Mouse (Mus musculus) lung, postnatal 0 days (tissue): Measurements from ENCODE around the gene Tuba1c.

Experiments
- CTCF ChIP-seq: IDR thresholded peaks from 2 replicates; pipeline ENCODE4 v1.5.1; 2016; ENCODE audit warnings: antibody characterized with exemption, mild to moderate bottlenecking
- EP300 ChIP-seq: IDR thresholded peaks from 2 replicates; pipeline ENCODE4 v1.6.1; 2016; ENCODE audit warnings: antibody characterized with exemption, mild to moderate bottlenecking, control low read depth

DNA sequence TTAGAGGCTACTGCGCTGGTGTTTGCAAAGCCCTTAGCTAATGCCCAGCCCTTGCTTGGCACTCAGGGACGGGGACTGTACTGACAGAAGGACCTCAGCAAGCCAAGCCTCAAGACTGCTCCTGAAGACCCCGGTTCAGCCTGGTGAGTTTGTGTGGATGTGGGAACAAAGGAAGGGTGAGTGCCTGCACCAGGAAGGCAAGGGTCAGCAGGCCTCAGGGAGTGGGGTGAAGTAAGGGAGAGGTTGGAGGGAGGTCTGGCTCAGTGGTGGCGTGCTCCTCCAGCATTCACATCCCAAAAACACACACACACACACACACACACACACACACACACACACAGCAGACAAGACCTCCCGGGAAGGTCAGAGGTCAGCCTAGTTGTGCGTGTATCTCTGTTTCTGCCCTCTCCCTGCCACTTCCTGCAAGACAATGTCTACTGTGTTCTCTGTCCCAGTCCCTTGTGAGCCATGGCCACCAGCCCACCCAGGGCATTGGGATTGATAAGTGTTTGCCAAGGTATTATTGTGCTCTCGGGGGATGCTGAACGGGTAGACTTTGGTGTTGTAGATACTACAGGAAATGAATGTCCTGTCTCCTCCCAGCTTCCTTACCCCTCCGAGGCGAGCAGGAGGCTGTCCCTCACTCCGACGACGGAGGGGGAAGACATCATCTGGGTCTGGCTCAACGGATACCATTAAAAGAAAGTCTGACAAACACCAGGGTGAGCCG, 48.7 kb downstream of the Tuba1c start:
- TF ChIP-seq CTCF (no peak), EP300 (no peak)
